Mouse (Mus musculus) liver, adult 2 months (tissue): ENCODE data around the gene Grik3.

Experiments
- CTCF ChIP-seq: fragments of 200-500 bp; IDR thresholded peaks from 2 replicates; pipeline ENCODE4 v1.5.1; 2011; ENCODE audit warnings: low read depth, low read length, control low read depth
- POLR2A ChIP-seq: fragments of 200-500 bp; IDR thresholded peaks from 2 replicates; pipeline ENCODE4 v1.6.1; 2011; ENCODE audit warnings: low read length, control low read depth; ENCODE audit not compliant: insufficient read depth; ENCODE audit errors: extremely low read depth

GRCm38 (mm10) chr4:125682007-125682406 is 191.5 kb downstream of the Grik3 start:
- TF ChIP-seq CTCF = no peak
- no peak for TF ChIP-seq POLR2A
